In genomic region chr3:98224975-98225374, GRCm38 (mm10) we compare ENCODE assay signal across 18 mouse cellular contexts. TPM values are rescaled to one million over a fixed set of nuclear protein-coding genes. Genes with fewer than 3 reads are reported as not detected.
"Had no signal": no experiment of that assay in that cellular context is flagged by ENCODE, and none has a peak within 500 bp of the region (broad histone marks: within the 10 kb centered on the region; RNA-seq: fewer than 3 reads in every experiment).

No protein-coding gene starts in this region.

- DNase-seq: liver, embryonic 13.5 days had no signal

- H3K9ac ChIP-seq: liver, embryonic 13.5 days; lung, embryonic 15.5 days; midbrain, embryonic 13.5 days; neural tube, embryonic 13.5 days had no signal

- H3K4me2 ChIP-seq: limb, embryonic 13.5 days; liver, embryonic 13.5 days; lung, embryonic 15.5 days; midbrain, embryonic 13.5 days; neural tube, embryonic 13.5 days had no signal

- H3K4me3 ChIP-seq: layer of hippocampus, adult 2 months; limb, embryonic 10.5 days; limb, embryonic 13.5 days; liver, embryonic 13.5 days; lung, embryonic 15.5 days; megakaryocyte, embryonic 14.5 days; midbrain, embryonic 10.5 days; midbrain, embryonic 13.5 days; myocyte; neural tube, embryonic 13.5 days had no signal

- H3K9me3 ChIP-seq: limb, embryonic 10.5 days; limb, embryonic 13.5 days; liver, embryonic 13.5 days; lung, embryonic 15.5 days; megakaryocyte, embryonic 14.5 days; midbrain, embryonic 10.5 days; midbrain, embryonic 13.5 days; neural tube, embryonic 13.5 days had no signal

- H3K27me3 ChIP-seq: liver, embryonic 13.5 days; lung, embryonic 15.5 days; neural tube, embryonic 13.5 days had no signal

- H3K27ac ChIP-seq: kidney, postnatal 0 days; layer of hippocampus, adult 2 months; limb, embryonic 10.5 days; limb, embryonic 13.5 days; liver, embryonic 13.5 days; lung, embryonic 15.5 days; midbrain, embryonic 13.5 days; neural tube, embryonic 13.5 days had no signal

- H3K36me3 ChIP-seq: limb, embryonic 10.5 days; limb, embryonic 13.5 days; liver, embryonic 13.5 days; lung, embryonic 15.5 days; midbrain, embryonic 10.5 days; midbrain, embryonic 13.5 days; neural tube, embryonic 13.5 days had no signal

RNA-seq across cellular contexts. Expression of gene Reg4, which starts 3.0 kb away (rescaled TPM):
- total RNA-seq: layer of hippocampus, adult 2 months; layer of hippocampus, postnatal 25 days; left cerebral cortex, adult 18-20 months; left cerebral cortex, postnatal 25 days; monocyte, adult 5-6 weeks; neutrophil, adult 5-6 weeks had no signal
- polyA plus RNA-seq: kidney, embryonic 14.5 days; limb, embryonic 10.5 days; limb, embryonic 13.5 days; liver, embryonic 13.5 days; lung, embryonic 15.5 days; midbrain, embryonic 10.5 days; midbrain, embryonic 13.5 days; midbrain, embryonic 16.5 days; myocyte; neural tube, embryonic 13.5 days had no signal

RNA-seq across cellular contexts. Expression of gene Hmgcs2, which starts 55.3 kb away (rescaled TPM):
- total RNA-seq: monocyte, adult 5-6 weeks; neutrophil, adult 5-6 weeks had no signal
- polyA plus RNA-seq: myocyte had no signal
